Mouse (Mus musculus) gonadal fat pad, adult 2 months (tissue): ENCODE data around the gene Gsk3b. TPM values are rescaled to one million over a fixed set of nuclear protein-coding genes. Genes with fewer than 3 reads are reported as not detected.
"Not testable (repeated sequence)": the region's sequence is repeated elsewhere in the genome, so short reads cannot be mapped to it uniquely, and the experiment has no call there.

Experiments
- DNase-seq: peaks from one replicate; pipeline ENCODE4 v3.0.0-alpha.2; 2012; ENCODE audit warnings: low read depth
- polyA plus RNA-seq: library from polyadenylated mRNA; depleted of rRNA; stranded (reverse); fragments of >200 nt; gene quantifications from 2 replicates; pipeline ENCODE4 v1.2.3, GENCODE M21; 2012; rRNA removed

Gsk3b gene
- polyA plus RNA-seq: 16.7 and 22.8 TPM in 2 replicates

DNA sequence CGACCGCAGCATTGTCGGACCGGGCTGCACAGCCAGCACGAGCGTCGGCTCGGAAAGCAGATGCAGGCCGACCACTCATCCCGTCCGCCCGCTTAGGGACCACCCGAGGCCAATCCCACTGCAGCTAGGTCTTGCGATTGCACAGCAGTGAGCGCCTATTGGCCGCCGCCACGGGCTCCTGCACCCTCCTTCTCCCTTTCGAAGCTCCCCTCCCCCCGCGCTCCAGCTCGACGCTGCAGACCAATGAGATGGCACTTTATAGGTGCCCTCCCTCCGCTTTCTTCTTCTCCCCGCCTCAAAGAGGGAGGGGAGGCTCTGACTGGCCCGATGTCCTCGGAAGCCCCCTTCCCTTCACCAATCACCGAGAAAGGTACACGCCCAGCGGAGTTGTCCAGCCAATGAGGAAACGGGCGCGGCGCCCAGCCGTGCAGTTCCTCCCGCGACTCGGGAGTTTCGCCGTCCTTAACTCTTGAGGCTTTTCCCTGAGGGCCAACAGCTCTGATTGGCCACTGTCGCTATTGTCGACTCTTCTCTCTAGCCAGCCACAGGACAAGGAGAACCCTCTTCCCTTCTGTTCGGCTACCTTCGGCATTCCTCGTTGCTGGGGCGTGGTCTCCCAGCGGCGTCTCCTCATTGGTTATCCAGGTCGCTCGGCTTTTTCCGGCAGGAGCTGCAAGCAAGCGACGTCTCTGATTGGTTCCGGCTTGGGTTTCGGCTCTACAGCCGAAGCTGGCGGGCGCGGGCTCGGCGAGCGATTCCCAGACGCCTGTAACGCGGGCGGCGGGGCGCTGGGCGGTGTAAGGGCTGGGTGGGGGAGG, at the start of gene Gsk3b:
TSS of gene Gsk3b (plus strand) at position 373 of the 818 bp plus-strand sequence.
- DNase-seq: peak; percentile 97

DNA sequence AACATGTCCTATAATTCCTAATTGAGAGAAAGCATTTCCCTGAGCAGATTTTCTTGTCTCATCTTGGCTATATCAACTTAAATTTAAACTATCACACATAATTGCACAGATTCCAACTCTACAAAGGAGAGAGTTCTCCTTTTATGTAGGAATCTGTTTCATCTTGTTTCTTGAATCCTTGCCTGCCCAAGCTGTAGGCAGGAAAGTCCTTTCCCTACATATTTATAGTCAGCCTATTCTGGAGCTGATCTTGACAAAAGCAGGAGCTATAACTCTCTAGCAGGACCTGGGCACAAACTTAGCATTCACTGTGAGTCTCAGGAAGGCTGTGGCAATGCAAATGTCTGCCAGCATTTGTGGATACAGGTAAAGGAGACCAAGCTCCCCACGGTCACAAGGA, 46.6 kb upstream of the Gsk3b start:
- DNase-seq: no peak

DNA sequence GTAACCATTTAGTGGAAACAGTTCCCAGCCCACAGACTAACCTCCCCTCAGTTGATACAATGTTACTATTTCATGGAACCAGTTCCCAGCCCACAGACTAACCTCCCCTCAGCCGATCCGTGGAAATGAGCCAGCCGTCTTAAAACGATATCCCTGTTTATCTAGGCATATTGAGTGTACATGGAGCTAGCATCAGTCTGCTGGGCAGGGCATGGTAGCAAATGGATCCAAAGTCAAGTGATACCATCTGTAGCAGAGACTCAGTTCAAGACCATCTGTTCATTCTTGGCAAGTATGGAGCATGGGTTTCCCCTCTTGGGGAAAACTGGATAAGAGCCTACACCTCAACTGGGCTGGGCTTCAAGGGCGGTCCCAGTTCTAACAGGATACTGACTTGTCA, 44.2 kb upstream of the Gsk3b start:
- no peak for DNase-seq

DNA sequence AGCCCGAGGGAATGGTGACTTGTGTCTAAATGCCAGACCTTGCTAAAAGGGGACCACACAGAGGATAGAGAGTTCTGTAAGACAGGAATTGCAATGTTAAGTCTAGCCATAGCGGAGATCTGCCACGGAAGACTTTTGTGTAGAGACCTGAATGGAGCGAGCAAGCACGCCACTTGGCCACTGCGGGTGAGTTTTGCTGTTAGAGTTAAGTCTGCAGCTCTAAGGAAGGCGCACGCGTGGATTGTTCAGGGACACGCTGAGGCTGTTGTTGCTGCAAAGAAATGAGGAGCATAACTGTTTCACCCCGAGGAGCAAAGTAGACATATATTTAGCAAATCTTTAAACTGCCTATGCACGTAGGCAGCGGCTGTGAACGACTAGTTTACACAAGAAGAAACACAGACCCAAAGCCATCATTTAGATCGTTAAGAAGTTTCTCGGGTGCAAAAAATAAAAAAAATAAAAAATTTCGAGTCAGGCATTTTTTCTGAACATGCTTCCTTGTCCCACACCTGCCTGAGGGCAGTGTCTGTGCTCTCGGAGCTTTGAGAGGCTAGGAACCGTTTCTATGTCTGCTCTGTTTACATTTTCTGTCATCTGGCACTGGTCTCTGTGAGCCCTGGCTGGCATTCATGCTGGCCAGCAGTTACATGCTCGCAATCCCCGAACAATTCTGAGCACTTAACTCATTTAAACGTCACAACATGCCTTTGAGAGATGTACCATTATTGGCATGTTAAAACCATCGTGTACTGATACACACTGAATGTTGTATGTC, 40.8 kb upstream of the Gsk3b start:
- DNase-seq: peak; percentile 24

DNA sequence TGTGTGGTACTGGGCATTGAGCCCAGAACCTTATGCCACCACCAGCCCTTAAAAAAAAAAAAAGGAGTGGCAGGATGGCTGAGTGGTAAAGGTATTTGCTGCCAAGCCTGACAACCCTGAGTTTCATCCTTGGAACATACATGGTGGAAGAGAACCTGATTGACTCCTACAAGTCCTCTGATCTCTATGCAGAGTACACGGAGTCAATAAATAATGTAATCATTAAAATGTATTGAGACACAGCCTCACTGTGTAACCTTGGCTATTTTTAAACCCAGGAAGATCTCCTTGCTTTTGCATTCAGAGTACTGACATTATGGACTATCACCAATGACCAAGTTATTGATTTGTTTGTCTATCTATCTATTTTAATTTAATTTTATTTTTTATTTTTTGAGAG, 30.9 kb upstream of the Gsk3b start:
- DNase-seq: peak; percentile 37

DNA sequence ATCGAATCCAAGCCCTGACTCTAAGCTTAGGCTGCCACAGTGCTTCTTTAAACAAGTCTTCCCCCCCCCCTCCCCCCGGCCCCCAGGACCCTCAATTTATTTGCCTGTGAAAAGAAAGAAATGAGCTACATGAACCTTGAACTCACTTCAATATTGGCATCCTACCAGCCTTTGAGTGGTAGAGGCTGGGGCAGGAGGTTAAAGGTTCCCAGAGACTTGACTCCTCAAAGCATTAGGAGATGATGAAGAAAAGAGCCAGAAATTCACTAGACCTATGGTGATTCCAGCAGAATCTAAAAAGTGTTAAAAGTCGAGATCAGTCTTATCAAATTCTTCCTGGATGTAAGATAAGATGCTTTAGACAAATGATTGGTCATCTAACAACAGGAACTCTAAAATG, 30.0 kb upstream of the Gsk3b start:
- no peak for DNase-seq

DNA sequence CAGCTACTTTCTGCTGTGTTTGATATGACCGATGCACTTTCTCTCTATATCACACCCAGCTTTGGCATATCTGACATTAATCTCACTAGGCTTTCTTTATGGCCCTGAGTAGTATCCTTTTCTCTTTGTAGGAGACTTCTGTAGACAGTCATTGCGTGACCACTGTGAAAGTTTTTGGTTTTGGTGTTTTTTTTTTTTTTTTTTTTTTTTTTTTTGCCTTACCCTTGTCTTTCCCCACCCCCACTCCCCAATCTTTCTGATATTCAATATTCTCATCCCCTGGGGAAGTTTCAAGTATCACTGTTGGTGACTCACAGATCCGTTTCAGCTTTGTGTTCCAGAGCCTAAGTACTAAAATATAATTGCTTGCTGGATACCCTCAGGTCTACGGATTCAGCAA, 29.2 kb upstream of the Gsk3b start:
- no peak for DNase-seq

DNA sequence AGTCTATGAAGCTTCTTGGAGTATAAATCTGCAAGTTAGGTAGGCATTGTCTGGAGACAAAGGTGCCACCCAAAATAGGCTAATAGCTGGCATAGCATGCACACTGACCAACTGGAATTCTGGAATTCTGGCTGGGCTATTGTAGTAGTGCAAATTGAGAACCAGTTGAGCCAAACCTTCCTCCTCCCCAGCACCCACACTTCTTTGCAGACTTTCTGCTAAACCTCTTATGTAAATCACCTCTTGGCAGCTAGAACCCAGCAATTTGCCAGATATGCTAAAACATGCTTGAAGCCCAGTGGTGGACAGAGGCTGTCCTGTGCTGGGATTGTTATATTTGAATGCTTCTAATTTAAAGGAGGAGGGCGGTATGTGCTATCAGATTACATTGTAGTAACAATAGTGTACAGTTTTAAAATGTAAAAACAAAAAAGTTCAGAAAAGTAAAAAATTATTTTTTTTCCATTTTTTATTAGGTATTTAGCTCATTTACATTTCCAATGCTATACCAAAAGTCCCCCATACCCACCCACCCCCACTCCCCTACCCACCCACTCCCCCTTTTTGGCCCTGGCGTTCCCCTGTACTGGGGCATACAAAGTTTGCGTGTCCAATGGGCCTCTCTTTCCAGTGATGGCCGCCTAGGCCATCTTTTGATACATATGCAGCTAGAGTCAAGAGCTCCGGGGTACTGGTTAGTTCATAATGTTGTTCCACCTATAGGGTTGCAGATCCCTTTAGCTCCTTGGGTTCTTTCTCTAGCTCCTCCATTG, 14.8 kb upstream of the Gsk3b start:
- DNase-seq: not testable (repeated sequence)

DNA sequence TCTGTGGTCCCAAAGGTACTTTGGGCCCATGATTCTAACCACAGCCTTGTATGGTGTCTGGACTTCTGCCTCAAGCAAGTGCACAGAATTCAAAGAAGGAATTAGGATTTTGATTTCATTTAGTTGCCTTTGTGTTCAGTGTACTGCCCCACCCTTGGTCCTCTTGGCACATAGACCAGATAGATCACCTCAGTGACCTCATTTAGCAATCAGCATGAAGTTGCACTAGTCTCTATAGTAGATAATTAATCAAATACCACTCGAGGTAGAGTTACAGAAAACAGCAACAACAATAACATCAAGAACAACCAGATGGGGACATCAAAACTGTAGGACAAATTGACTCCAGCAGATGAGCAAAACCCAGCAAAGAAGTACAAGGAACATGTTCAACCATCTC, 8.6 kb upstream of the Gsk3b start:
- no peak for DNase-seq

DNA sequence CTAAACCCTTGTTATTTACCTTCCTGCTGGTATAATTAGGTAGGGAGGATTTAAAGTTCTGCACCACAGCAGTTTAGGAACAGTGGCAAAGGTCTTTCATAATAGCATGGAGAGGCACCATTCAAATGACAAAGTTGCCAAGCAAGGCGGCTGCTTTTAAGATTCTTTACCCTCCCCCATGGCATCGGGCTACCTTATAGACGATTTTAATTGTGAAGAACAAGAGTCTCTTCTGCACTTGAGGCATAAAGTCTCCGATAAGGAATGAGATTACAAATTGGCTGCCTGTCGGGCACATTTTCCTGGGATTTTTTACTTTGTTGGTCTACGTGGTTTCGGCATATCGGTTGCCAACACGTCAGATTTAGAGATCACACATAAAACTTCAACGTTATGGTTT, 1.6 kb upstream of the Gsk3b start:
- DNase-seq: no peak

DNA sequence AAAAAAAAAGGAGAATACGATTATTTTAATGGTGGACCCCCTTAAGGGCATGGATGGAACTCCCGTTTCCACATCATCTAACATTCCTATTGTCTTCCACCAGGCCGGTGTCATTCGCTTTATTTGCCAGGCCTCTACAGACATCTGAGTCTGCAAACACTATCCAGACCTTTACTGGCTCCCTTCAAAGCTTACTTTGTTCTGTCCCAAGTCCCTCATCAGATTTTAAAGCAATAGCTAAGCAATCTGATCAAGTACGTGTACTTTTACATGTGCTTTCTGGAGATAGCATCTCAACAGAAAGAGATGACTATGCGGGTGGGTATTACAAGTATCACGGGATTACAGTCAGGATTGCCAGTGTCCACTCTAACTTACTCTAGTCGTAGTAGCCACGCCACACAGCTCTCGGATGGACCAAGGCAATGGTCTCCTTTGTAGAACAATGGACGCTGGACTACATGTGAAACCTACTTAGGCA, 1.1 kb upstream of the Gsk3b start:
- no peak for DNase-seq

DNA sequence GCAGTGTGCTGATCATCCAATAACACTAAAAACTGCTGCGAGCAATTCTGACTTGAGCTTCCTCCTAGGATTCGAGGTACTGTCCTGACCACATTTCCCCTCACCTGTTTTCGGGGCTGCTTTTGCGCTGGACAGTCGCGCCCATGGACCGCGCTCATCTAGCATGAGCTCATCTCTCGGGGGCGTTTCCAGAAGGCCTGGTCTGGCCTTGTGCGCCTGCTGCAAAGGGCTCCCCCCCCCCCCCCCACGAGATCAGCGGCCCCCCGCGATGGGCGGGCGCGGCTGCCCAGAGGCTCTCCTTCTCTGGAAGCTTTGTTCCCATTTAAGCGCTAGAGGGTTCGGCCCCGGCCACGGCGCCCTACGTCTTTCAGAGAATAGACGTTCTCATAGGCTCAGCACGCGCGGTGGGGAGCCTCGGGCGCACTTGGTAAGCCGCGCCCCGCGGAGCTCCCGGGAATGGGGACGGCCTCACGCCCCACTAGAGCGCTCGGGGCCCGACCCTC, 624 bp upstream of the Gsk3b start:
- no peak for DNase-seq

DNA sequence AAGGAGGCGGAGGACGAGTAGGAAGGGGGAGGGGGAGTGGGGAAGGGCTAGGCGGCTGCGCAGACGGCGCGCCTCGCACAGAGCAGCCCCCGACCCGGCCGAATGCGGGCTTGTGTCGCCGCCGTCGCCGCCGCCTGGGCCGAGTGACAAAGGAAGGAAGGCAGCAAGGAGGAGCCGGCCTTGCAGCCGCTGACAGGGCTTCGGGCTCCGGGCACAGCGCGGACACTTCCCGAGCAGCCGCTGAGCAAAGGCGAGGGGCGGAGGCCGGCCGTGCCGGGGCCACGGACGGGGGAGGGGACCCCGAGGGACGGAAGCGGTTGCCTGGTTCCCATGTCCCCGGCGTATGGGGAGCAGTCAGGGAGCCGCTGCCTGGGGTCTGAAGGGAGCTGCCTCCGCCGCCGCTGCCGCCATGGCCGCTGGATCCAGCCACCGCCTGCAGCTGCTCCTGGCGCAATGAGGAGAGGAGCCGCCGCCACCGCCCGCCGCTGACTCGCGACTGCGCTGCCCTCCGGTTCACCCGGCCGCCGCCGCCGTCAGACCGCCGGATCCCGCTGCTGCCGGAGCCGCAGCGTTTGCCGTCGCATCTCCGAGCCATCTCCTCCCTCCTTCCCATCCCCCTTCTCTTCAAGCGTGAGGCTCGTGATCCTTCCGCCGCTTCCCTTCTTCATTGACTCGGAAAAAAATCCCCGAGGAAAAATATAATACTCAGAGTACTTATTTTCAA, 808 bp downstream of the Gsk3b start:
- DNase-seq: no peak

DNA sequence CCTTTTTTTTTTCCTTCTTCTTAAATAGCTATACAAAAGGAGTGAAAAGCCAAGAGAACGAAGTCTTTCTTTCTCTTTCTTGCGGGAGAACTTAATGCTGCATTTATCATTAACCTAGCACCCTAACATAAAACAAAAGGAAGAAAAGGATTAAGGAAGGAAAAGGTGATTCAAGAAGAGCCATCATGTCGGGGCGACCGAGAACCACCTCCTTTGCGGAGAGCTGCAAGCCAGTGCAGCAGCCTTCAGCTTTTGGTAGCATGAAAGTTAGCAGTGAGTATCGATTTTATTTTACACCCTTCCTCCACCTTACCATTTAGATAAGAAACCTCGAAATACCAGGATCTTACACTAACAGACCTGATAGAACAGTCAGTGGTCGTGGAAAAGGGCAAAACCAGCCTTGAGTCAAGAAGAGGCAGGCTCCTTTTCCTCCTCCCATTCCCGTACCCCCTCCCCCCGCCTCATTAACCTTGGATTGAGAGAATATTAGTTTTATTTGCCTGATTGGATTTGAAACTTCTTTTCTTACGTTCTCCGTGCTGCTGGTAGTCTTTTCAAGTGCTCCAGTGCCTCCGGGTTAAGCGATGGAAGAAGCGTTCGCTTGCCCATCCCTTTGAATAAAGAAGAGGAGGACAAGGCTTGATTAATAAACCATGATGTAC, 1.7 kb downstream of the Gsk3b start:
- no peak for DNase-seq

DNA sequence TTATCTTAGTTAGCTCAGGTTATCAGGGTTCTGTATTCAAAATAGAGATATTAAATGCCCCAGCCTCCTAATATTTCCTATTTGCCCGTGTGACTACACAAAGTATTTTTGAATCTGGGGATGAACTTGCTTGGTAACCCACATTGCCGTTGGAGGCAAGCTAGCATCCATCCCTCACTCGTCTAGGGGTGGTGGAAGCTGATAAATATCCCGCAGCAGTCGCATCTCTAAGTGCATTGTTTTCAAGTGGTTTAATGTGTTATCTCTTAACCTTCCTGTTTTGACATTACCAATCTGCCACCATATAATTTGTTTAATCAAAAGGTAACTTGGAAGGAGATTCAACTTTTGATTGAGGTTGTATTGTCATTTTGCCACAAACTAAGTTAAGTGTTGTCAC, 2.2 kb downstream of the Gsk3b start:
- DNase-seq: no peak

DNA sequence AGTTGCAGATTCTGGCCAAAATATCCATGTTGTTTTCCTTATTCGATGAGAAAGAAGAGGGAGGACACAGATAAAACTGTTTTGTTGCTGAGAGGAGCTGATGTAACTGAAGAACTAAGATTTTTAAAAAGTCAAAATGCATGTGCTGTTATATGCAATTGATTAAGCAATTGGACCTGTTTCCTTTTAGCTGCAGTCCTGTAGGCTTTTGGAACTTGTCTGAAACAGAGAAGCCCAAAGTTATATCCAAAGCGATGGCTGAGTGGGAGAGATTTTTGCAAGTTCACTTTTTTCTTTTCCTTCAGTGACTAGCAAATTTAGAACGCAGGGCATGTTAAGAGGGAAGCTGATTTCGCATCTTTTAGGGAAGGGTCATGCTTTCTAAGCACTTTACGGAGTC, 2.9 kb downstream of the Gsk3b start:
- DNase-seq: no peak

DNA sequence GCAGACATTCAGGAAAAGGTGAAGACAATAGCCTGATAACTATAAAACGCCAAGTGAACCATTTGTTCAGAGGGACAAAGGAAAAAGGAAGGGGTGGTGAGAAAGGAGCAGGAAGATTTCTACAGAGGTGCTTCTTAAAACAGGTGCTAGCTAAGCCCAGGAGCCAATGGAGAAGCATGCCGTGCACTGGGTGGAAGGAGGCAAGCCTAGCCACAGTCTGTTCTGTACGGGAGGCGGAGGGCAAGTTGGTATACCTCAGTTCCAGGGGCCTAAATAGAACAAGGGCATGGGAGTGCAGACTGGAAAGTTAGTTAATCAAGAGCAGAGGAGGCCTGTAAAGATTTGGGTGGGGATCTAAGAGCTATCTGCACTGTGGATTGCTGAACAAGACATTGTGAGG, 3.8 kb downstream of the Gsk3b start:
- no peak for DNase-seq

DNA sequence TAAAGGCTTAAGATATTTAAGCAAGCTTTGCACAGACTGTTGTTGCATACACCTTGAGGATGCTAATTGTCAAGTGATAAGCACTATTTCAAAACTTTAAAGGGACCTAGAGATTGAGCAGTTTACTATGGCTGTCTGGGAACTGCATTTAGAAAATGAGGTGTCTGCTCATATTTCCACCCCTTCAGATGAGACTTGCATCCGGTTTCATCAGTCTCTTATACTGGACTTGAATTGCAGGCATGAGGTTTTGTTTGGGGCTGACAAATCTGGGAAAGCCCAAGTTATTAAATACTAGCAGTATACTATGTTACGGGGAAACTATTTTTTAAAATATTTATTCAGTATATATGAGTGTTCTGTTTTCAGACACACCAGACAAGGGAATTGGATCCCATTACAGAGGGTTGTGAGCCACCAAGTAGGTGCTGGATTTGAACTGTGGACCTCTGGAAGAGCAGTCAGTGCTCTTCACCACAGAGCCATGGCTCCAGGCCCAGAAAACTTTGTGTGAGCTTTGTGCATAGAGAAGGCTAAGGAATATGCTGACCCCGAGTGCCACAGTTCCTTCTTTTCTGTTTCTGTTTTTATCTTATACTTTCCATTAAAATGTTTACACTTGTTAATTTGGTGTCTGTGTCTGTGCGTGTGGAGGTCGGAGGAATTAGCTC, 6.5 kb downstream of the Gsk3b start:
- no peak for DNase-seq

DNA sequence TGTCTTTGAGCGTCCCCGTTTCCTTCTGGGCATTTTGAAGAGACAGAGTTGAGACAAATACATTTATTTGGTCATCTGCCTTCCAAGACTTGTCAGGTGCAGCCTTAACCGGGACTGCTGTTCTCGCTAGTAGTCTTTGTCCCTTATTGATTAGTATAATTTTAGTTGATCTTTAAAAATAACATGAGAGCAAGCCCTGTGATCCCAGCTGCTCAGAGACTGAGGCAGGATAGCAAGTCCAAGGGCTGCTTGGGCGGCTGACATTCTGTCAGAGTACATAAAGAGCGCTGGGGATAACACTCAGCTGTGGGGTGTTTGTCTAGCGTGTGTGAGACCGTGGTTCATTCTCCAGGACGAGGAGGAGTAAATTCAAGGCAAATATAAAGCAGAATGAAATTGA, 8.7 kb downstream of the Gsk3b start:
- no peak for DNase-seq

DNA sequence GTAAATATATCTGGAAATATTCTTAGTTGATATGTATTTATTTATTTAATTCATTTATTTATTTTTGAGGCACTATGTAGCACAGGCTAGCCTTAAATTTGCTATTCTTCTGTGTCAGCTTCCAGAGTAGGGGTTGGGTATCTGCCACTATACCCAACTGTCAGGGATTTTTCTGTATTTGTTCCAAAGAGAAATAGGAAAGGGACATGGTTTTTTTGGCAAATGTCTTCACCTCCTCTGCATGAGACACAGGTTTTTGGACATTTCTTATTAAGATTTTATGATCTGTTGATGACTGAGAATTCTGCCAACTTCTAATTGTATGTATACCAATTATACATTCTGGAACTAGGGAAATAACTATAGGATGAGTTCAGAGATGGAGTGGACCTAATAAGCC, 10.5 kb downstream of the Gsk3b start:
- DNase-seq: no peak
